Mouse (Mus musculus) right cerebral cortex, adult 2 months (tissue): ENCODE results near the gene Olfr555.
A peak's percentile ranks its signal among the peaks of the same experiment; 100 is the strongest.
"Not testable (repeated sequence)": the region's sequence is repeated elsewhere in the genome, so short reads cannot be mapped to it uniquely, and the experiment has no call there.

ENCODE experiments used
- DNase-seq, 2 experiments: peaks; one replicate each; pipeline ENCODE4 v3.0.0; 2021 to 2022; ENCODE audit warnings: low spot score in 2 of 2

The Olfr555 gene

GRCm38 (mm10) chr7:102658523-102658922 is at the start of gene Olfr555:
TSS of gene Olfr555 (plus strand) at chr7:102658823.
- DNase-seq: no peak

- DNase-seq: no peak
These were observed 40.5 kb upstream of the Olfr555 start, which contains the start of gene Olfr553 for GRCm38 (mm10) chr7:102618118-102618517. TSS of gene Olfr553 (minus strand) at chr7:102618218.

- no peak for DNase-seq
These were observed 39.0 kb upstream of the Olfr555 start for GRCm38 (mm10) chr7:102619608-102620007.

GRCm38 (mm10) chr7:102620368-102620767 is 38.3 kb upstream of the Olfr555 start:
- not testable (repeated sequence) for DNase-seq

DNA sequence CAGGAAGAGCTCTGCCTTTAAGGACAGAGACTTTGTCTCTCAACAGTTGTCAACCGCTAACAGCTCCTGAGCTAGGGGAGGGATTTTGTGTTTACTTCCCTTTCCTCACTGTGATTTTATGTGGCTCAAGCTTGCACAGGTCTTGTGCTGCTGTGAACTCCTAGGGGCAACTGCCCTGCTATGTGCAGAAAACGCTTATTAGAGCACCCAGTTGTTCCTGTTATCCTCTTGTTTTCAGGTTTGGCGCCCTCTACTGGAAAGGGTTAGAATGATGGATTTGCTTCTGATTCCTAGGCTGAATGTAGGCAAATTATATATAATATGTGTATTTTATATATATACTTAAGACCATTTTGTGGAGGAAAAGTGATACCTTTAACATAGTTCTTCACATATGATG is 22.0 kb upstream of the Olfr555 start:
- peak; percentile 27 to 39 for DNase-seq

GRCm38 (mm10) chr7:102638132-102638531 is 20.5 kb upstream of the Olfr555 start, which contains the start of gene Olfr554:
TSS of gene Olfr554 (plus strand) at chr7:102638432.
- DNase-seq: no peak

GRCm38 (mm10) chr7:102644945-102645344 is 13.7 kb upstream of the Olfr555 start:
- DNase-seq: not testable (repeated sequence)

- no peak for DNase-seq
These were observed 6.0 kb downstream of the Olfr555 start, which contains the start of gene Olfr556 for GRCm38 (mm10) chr7:102664599-102664998. TSS of gene Olfr556 (plus strand) at chr7:102664899.

GRCm38 (mm10) chr7:102665378-102665777 is 6.8 kb downstream of the Olfr555 start:
- DNase-seq: peak in 1 of 2 experiments; percentile 12

GRCm38 (mm10) chr7:102676225-102676624 is 17.6 kb downstream of the Olfr555 start:
- DNase-seq: no peak

DNA sequence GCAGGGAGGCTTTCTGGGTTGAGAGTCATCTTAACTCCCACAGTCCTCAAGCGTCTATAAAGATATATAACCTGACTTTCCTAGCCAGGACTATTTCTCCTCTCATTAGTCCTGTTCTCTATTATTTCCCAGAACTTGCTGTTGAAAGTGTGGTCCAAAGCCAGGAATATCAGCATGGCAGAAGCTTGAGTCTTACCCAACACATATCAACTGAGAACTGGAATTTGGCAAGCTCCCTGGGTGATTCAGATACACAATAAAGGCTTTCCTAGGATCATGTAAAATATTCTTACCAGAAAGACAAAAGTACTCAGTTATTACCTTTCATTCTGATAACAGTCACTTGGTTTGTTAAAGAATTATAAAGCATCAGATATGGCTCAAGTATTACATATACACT is 23.3 kb downstream of the Olfr555 start:
- no peak for DNase-seq

- peak; percentile 90 to 93 for DNase-seq
These were observed 28.4 kb downstream of the Olfr555 start, which contains the start of gene Trim68 for GRCm38 (mm10) chr7:102686944-102687501. TSS of gene Trim68 (minus strand) at chr7:102687327.

GRCm38 (mm10) chr7:102695358-102696125 is 36.9 kb downstream of the Olfr555 start, which contains the start of gene Olfr557:
TSS of gene Olfr557 (plus strand) at chr7:102695910.
- DNase-seq: peak in 1 of 2 experiments; percentile 55

GRCm38 (mm10) chr7:102698461-102698860 is 39.8 kb downstream of the Olfr555 start:
- DNase-seq: no peak

DNA sequence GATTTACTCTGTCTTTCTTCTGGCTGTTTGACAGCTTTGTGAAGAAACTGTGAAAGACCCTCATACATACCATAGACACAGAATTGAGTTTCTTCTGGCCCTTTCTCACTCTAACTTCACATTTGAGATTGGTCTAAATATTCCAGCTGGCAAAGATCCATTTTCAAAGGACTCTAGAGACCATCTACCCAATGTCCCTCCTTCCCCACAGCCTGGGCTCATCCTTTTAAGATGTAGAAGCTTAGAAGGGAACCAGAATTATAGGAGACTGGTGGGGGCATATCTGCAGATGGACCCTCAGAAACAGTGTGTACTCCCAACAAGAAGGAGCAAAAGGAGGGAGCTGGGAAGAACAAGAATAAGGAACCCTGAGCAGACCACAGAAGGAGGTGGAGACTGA is 43.3 kb downstream of the Olfr555 start, which contains the start of gene Olfr558:
Gene Olfr558, plus strand, starts transcription at position 301 of the 400 bp plus-strand sequence.
- DNase-seq: no peak
